Mouse (Mus musculus) heart, embryonic 15.5 days (tissue): Measurements from ENCODE around the gene Stim1. TPM values are rescaled to one million over a fixed set of nuclear protein-coding genes. Genes with fewer than 3 reads are reported as not detected.
"Not testable (repeated sequence)": the region's sequence is repeated elsewhere in the genome, so short reads cannot be mapped to it uniquely, and the experiment has no call there.

Source experiments
- ATAC-seq: fragments of 200-750 bp; cut with Nextera tagmentation; replicated peaks from 2 replicates; pipeline ENCODE4 v1.8.0; 2017; ENCODE audit warnings: low read depth, moderate TSS enrichment; ENCODE audit not compliant: insufficient number of reproducible peaks, insufficient read depth, low FRiP score
- H3K27ac ChIP-seq: fragments of 300-500 bp; sonication (generic); 2 replicates; pipeline ENCODE4 v1.5.1; 2015; ENCODE audit warnings: mild to moderate bottlenecking, inconsistent platforms
- H3K27me3 ChIP-seq: fragments of 300-500 bp; sonication (generic); 2 replicates; pipeline ENCODE4 v1.6.1; 2015; ENCODE audit warnings: inconsistent platforms
- H3K36me3 ChIP-seq: fragments of 300-500 bp; sonication (generic); 2 replicates; pipeline ENCODE4 v1.6.1; 2015; ENCODE audit warnings: mild to moderate bottlenecking, inconsistent platforms
- H3K4me1 ChIP-seq: fragments of 300-500 bp; sonication (generic); replicated peaks from 2 replicates; pipeline ENCODE4 v1.6.1; 2015; ENCODE audit warnings: inconsistent platforms
- H3K4me2 ChIP-seq: fragments of 300-500 bp; sonication (generic); 2 replicates; pipeline ENCODE4 v1.6.1; 2015; ENCODE audit warnings: inconsistent platforms, mild to moderate bottlenecking, moderate library complexity
- H3K4me3 ChIP-seq: fragments of 300-500 bp; sonication (generic); 2 replicates; pipeline ENCODE4 v1.5.1; 2015; ENCODE audit warnings: mild to moderate bottlenecking, inconsistent platforms
- H3K9ac ChIP-seq: fragments of 300-500 bp; sonication (generic); 2 replicates; pipeline ENCODE4 v1.6.1; 2015; ENCODE audit warnings: mild to moderate bottlenecking, inconsistent platforms
- H3K9me3 ChIP-seq: fragments of 300-500 bp; sonication (generic); replicated peaks from 2 replicates; pipeline ENCODE4 v1.6.1; 2016; ENCODE audit warnings: inconsistent platforms
- WGBS: fragments of 180-500 bp; shearing (Covaris S2); methylation state at CpG from one replicate; pipeline ENCODE4 v1.1.7; 2015; ENCODE audit warnings: mixed read lengths; 5-methylcytosine and 5-hydroxymethylcytosine counted together
- polyA plus RNA-seq: library from polyadenylated mRNA; unstranded; fragments of >200 nt; fragmentation: Nextera tagmentation; extraction: Ambion mirVana; gene quantifications from 2 replicates; pipeline ENCODE4 v1.2.1, GENCODE M21; 2015

The Stim1 gene
- polyA plus RNA-seq, 1 experiment from 2014 or later: 14.7 TPM

DNA sequence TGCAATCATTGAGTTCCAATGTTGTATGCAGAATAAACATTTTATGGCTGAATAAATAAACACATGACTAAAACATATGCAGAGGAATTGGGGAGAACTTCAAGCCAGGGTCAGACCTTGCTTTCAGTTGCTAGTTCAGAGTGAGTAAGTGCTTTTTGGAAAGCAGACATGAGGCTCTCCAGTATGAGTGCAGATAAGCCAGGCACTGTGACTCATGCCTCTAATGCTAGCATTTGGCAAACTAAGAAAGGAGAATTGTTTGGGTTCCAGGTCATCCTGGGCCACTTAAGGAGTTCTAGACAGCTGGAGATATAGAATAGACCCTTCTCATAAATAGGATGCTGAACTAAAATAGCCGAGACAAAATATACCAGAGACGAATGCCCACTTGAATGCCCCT lies 216.1 kb downstream of the Stim1 start:
- Histone ChIP-seq H3K27ac (no peak overlapping the region), H3K4me2 (no peak overlapping the region)
- no peak for ATAC-seq

DNA sequence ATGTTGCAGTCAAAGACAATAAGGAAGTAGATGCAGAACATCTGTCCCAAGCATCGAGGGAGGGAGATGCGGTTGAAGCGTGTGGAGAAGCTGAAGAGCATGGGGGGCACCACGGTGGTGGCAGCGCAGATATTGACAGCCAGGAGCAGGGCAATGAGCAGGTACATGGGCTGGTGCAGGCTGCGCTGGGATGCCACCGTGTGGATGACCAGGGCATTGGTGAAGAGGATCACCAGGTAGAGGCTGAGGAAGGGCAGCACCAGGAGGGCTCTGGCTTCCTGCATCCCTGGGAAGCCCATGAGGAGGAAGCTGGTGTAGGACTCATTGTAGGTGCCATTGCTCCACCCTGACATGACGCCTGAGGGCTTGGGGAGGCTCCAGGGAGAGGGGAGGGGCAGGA lies 217.2 kb downstream of the Stim1 start:
- H3K4me2 ChIP-seq, H3K4me1 ChIP-seq, H3K36me3 ChIP-seq, H3K27me3 ChIP-seq, H3K9me3 ChIP-seq, ATAC-seq, H3K4me3 ChIP-seq, H3K9ac ChIP-seq, H3K27ac ChIP-seq: not testable (repeated sequence)
- 66% methylated on average over 8 of the region's 8 CpGs for WGBS

More for the DNA sequence above, 216.1 kb downstream of the Stim1 start:
- H3K4me3 ChIP-seq: no peak overlapping the region
- no peaks in the 10 kb centered on the region for H3K9me3 ChIP-seq
- H3K27me3 ChIP-seq: no peaks in the 10 kb centered on the region
- peaks cover 7% of the 10 kb centered on the region for H3K4me1 ChIP-seq
- no peak overlapping the region for H3K9ac ChIP-seq
- WGBS: 40% methylated on average over 2 of the region's 2 CpGs
- H3K36me3 ChIP-seq: no peaks in the 10 kb centered on the region

DNA sequence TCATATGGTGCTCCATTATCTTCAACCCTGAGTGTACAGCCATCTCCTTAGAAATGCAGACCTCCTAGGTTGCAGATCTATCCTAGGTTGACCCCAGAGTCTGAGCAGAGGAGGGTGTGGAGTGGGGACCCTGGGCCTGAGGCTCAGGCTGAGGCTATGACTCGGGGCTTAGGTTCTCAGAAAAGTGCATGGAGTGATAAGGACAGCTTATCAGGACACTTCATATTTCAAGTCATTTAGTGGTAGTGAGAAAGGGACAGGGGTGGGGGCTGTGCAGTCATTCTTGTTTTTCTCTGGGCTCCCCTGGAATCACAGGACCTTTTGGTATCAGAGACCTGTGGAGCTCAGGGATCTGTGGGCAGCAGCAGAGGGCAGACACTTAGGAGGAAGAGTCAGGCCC lies 218.5 kb downstream of the Stim1 start:
- H3K27ac ChIP-seq: no peak overlapping the region
- no peaks in the 10 kb centered on the region for H3K4me1 ChIP-seq
- H3K36me3 ChIP-seq: no peaks in the 10 kb centered on the region
- H3K27me3 ChIP-seq: no peaks in the 10 kb centered on the region
- no peak overlapping the region for H3K9ac ChIP-seq
- H3K9me3 ChIP-seq: no peaks in the 10 kb centered on the region
- no peak for ATAC-seq
- 31% methylated on average over 1 of the region's 1 CpGs for WGBS
- no peak overlapping the region for H3K4me2 ChIP-seq
- no peak overlapping the region for H3K4me3 ChIP-seq

Other genes with a start within 250 kb of the Stim1 start
- 1.5 and 2.3 TPM in 2 replicates for gene Il18bp, start 249.1 kb upstream of the Stim1 start, polyA plus RNA-seq
- gene Rnf121, start 202.3 kb upstream of the Stim1 start, polyA plus RNA-seq: 15.0 and 15.6 TPM in 2 replicates
- 18.9 and 22.0 TPM in 2 replicates for gene Xndc1, start 202.3 kb upstream of the Stim1 start, polyA plus RNA-seq
- gene Xntrpc, start 202.1 kb upstream of the Stim1 start, polyA plus RNA-seq: 0.67 and 0.77 TPM in 2 replicates
- 0.09 TPM in 1 of 2 replicates, not detected in the other for gene Trpc2, start 184.7 kb upstream of the Stim1 start, polyA plus RNA-seq
- 2.8 and 3.0 TPM in 2 replicates for gene Art1, start 166.1 kb upstream of the Stim1 start, polyA plus RNA-seq
- gene Art5, start 158.3 kb upstream of the Stim1 start, polyA plus RNA-seq: 0.98 and 1.1 TPM in 2 replicates
- gene Chrna10, start 151.0 kb upstream of the Stim1 start, polyA plus RNA-seq: 0.08 TPM in 1 of 2 replicates, not detected in the other
- gene Nup98, start 57.6 kb upstream of the Stim1 start, polyA plus RNA-seq: 17.8 and 22.0 TPM in 2 replicates
- 50.8 and 59.0 TPM in 2 replicates for gene Pgap2, start 57.6 kb upstream of the Stim1 start, polyA plus RNA-seq
- 37.6 and 53.6 TPM in 2 replicates for gene Rhog, start 11.8 kb upstream of the Stim1 start, polyA plus RNA-seq
- gene Rrm1, start 173.9 kb downstream of the Stim1 start, polyA plus RNA-seq: 99.0 and 126 TPM in 2 replicates
- gene Olfr543, start 213.9 kb downstream of the Stim1 start, polyA plus RNA-seq: 0.29 and 0.30 TPM in 2 replicates
- gene Olfr544, start 220.5 kb downstream of the Stim1 start, polyA plus RNA-seq: 0.05 TPM in 2 replicates
- gene Olfr545, start 231.8 kb downstream of the Stim1 start, polyA plus RNA-seq: 0.04 TPM in 1 of 2 replicates, not detected in the other